Mouse (Mus musculus) urinary bladder, adult 2 months (tissue): ENCODE results near the gene Tmem170. TPM values are rescaled to one million over a fixed set of nuclear protein-coding genes. Genes with fewer than 3 reads are reported as not detected.

Experiments used
- DNase-seq: peaks from one replicate; pipeline ENCODE4 v3.0.0; 2022; ENCODE audit warnings: low spot score
- polyA plus RNA-seq: library from polyadenylated mRNA; depleted of rRNA; stranded (reverse); fragments of >200 nt; gene quantifications from 2 replicates; pipeline ENCODE4 v1.2.3, GENCODE M21; 2012; rRNA removed

Tmem170 gene
- polyA plus RNA-seq, 1 experiment: 9.6 TPM

DNA sequence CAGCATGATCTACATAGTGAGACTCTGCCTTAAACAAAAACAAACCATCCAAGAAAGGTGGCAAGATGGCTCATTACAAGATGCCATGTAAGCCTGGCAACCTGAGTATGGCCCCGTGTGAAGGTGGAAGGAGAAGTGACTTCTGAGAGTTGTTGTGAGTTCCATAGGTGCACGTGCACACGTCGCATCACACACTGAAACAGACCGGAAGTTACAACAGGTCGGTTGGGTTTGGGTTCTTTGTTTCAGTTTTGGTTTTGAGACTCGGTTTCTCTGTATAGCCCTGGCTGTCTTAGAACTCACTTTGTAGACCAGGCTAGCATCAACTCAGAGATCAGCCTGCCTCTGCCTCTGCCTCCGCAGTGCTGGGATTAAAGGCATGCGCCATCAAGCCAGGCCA, 62.7 kb downstream of the Tmem170 start:
- no peak for DNase-seq

Other genes with a start within 250 kb of the Tmem170 start
- gene Ldhd, start 246.4 kb downstream of the Tmem170 start, polyA plus RNA-seq: 15.3 and 20.2 TPM in 2 replicates
- 14.5 and 15.6 TPM in 2 replicates for gene Zfp1, start 233.3 kb downstream of the Tmem170 start, polyA plus RNA-seq
- gene Ctrb1, start 185.7 kb downstream of the Tmem170 start, polyA plus RNA-seq: 0.40 and 2.3 TPM in 2 replicates
- 40.1 and 42.5 TPM in 2 replicates for gene Bcar1, start 132.9 kb downstream of the Tmem170 start, polyA plus RNA-seq
- gene Cfdp1, start 22.5 kb downstream of the Tmem170 start, polyA plus RNA-seq: 58.5 and 65.5 TPM in 2 replicates
- 0.10 and 0.25 TPM in 2 replicates for gene Chst5, start 33.7 kb upstream of the Tmem170 start, polyA plus RNA-seq
- 8.1 and 9.2 TPM in 2 replicates for gene Tmem231, start 57.1 kb upstream of the Tmem170 start, polyA plus RNA-seq
- 94.5 and 112 TPM in 2 replicates for gene Gabarapl2, start 64.0 kb upstream of the Tmem170 start, polyA plus RNA-seq
- 5.6 and 5.9 TPM in 2 replicates for gene Adat1, start 115.6 kb upstream of the Tmem170 start, polyA plus RNA-seq
- 65.4 and 82.7 TPM in 2 replicates for gene Kars, start 134.6 kb upstream of the Tmem170 start, polyA plus RNA-seq
- gene Terf2ip, start 134.6 kb upstream of the Tmem170 start, polyA plus RNA-seq: 13.9 and 15.9 TPM in 2 replicates
- 0.19 TPM in 1 of 2 replicates, not detected in the other for gene Gm6793, start 138.3 kb upstream of the Tmem170 start, polyA plus RNA-seq